Mouse (Mus musculus) myocyte (in vitro differentiated cells): ENCODE measurements around the gene Srpk1. TPM values are rescaled to one million over a fixed set of nuclear protein-coding genes. Genes with fewer than 3 reads are reported as not detected.

Experiments used
- H3K27me3 ChIP-seq: one replicate; pipeline ENCODE4 v1.6.1; 2011; ENCODE audit not compliant: control insufficient read depth, insufficient read depth, insufficient read length
- H3K36me3 ChIP-seq: one replicate; pipeline ENCODE4 v1.6.1; 2011; ENCODE audit not compliant: control insufficient read depth, insufficient read depth
- H3K4me2 ChIP-seq: one replicate; pipeline ENCODE4 v1.6.1; 2011; ENCODE audit warnings: low read depth, control low read depth
- H3K4me3 ChIP-seq: one replicate; pipeline ENCODE4 v1.5.1; 2011; ENCODE audit warnings: mild to moderate bottlenecking, control low read depth, moderate library complexity
- H3K79me2 ChIP-seq: one replicate; pipeline ENCODE4 v1.6.1; 2011; ENCODE audit not compliant: control insufficient read depth, insufficient read depth
- H3ac ChIP-seq: one replicate; pipeline ENCODE4 v1.6.1; 2011; ENCODE audit not compliant: control insufficient read depth, insufficient read length
- CEBPB ChIP-seq: IDR thresholded peaks from 2 replicates; pipeline ENCODE4 v1.6.1; 2011; ENCODE audit warnings: mild to moderate bottlenecking, moderate library complexity; ENCODE audit not compliant: poor library complexity, insufficient read depth, severe bottlenecking
- E2F4 ChIP-seq: IDR thresholded peaks from one replicate; pipeline ENCODE4 v1.6.1; 2011; ENCODE audit warnings: mild to moderate bottlenecking, control low read depth, moderate library complexity; ENCODE audit not compliant: insufficient read depth
- MAX ChIP-seq: IDR thresholded peaks from one replicate; pipeline ENCODE4 v1.6.1; 2011; ENCODE audit warnings: low read depth, mild to moderate bottlenecking, control low read depth
- MYOD1 ChIP-seq, 3 experiments: IDR thresholded peaks; one replicate each; pipeline ENCODE4 v1.6.1; 2011; ENCODE audit warnings: control low read depth in 2 of 3, low read depth in 2 of 3, mild to moderate bottlenecking in 2 of 3, moderate library complexity in 1 of 3; ENCODE audit not compliant: insufficient read length in 2 of 3, control insufficient read depth in 1 of 3
- MYOG ChIP-seq, 3 experiments: IDR thresholded peaks; one replicate each; pipeline ENCODE4 v1.6.1; 2011; ENCODE audit warnings: control low read depth in 2 of 3, low read depth in 2 of 3, mild to moderate bottlenecking in 2 of 3; ENCODE audit not compliant: insufficient read length in 2 of 3, control insufficient read depth in 1 of 3, insufficient read depth in 1 of 3
- POLR2A ChIP-seq: IDR thresholded peaks from one replicate; pipeline ENCODE4 v1.6.1; 2011; ENCODE audit warnings: low read depth, mild to moderate bottlenecking, control low read depth, moderate library complexity; ENCODE audit not compliant: insufficient read length
- POLR2AphosphoS2 ChIP-seq: IDR thresholded peaks from one replicate; pipeline ENCODE4 v1.6.1; 2011; ENCODE audit warnings: low read depth, control low read depth; ENCODE audit not compliant: insufficient read length
- REST ChIP-seq: IDR thresholded peaks from one replicate; pipeline ENCODE4 v1.6.1; 2011; ENCODE audit warnings: mild to moderate bottlenecking, control low read depth, moderate library complexity; ENCODE audit not compliant: insufficient read depth, insufficient read length
- SRF ChIP-seq: IDR thresholded peaks from one replicate; pipeline ENCODE4 v1.6.1; 2011; ENCODE audit warnings: low read depth; ENCODE audit not compliant: control insufficient read depth, insufficient read length
- TCF12 ChIP-seq: IDR thresholded peaks from one replicate; pipeline ENCODE4 v1.6.1; 2011; ENCODE audit warnings: mild to moderate bottlenecking, control low read depth; ENCODE audit not compliant: poor library complexity, insufficient read depth, severe bottlenecking
- TCF3 ChIP-seq: IDR thresholded peaks from one replicate; pipeline ENCODE4 v1.6.1; 2011; ENCODE audit warnings: low read depth, control low read depth; ENCODE audit not compliant: insufficient read length
- USF1 ChIP-seq: IDR thresholded peaks from one replicate; pipeline ENCODE4 v1.6.1; 2011; ENCODE audit warnings: low read depth, mild to moderate bottlenecking, control low read depth, moderate library complexity
- polyA plus RNA-seq: library from polyadenylated mRNA; unstranded; fragments of >200 nt; fragmentation: generic; extraction: Trizol; gene quantifications from one replicate; pipeline ENCODE4 v1.2.1, GENCODE M21; 2012; ENCODE audit warnings: missing spikeins

Gene Srpk1
- polyA plus RNA-seq, 1 experiment: 18.2 TPM

DNA sequence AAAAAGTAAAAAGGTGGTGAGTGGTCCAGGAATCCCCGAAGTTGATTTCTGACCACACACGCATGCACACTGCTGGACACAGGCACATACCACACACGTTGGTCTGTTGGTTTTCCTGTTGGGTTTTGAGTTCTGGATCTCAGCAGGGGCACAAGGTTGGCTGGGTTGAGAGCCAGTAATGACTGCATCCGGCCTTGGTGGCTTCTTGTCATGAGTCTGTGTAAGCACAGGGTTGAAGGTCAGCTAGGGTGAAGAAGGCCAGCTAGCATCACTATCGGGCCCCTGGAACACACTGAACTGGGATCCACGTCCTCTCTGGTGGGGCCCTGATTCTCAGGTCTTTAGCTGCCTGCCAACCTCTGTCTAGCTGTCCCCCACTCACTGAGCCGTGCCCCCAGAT is 50.0 kb downstream of the Srpk1 start:
- no peak overlapping the region for H3ac ChIP-seq

DNA sequence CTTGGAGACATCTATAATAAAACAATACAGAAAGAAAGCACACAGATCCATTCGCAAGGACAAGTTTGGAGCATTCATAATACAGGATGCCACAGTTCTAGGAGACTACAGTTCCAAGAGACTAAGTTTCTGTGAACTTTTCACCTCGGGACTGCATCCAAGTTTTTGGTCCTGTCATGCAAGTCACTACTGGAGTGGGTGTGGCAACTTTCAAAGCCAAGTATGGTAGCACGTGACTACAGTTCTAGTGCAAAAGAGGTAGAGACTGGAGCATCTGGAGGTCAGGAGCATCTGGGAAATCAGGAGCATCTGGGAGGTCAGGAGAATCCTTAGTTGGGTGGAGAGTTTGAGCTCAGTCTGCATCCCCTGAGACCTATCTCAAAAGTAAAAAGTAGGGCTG is 50.6 kb downstream of the Srpk1 start:
- no peak overlapping the region for H3K4me2 ChIP-seq
- H3K79me2 ChIP-seq: no peaks in the 10 kb centered on the region
- no peak overlapping the region for H3ac ChIP-seq
- TF ChIP-seq SRF (no peak), USF1 (no peak), POLR2AphosphoS2 (no peak), TCF3 (no peak), MYOG (IDR thresholded peaks at IDR 0.05; ENCODE audit: control insufficient read depth in 1 of 3, insufficient read depth in 1 of 3, insufficient read length in 2 of 3, low read depth in 2 of 3) (no peak), MAX (no peak), E2F4 (no peak), MYOD1 (IDR thresholded peaks at IDR 0.05; ENCODE audit: control insufficient read depth in 1 of 3, insufficient read length in 2 of 3, low read depth in 2 of 3) (no peak), TCF12 (no peak), REST (no peak), CEBPB (no peak), POLR2A (no peak)
- no peak overlapping the region for H3K4me3 ChIP-seq
- no peaks in the 10 kb centered on the region for H3K27me3 ChIP-seq
- no peaks in the 10 kb centered on the region for H3K36me3 ChIP-seq

More for the DNA sequence above, 50.0 kb downstream of the Srpk1 start:
- Histone ChIP-seq H3K27me3 (no peaks in the 10 kb centered on the region), H3K36me3 (no peaks in the 10 kb centered on the region), H3K4me2 (no peak overlapping the region), H3K4me3 (no peak overlapping the region), H3K79me2 (no peaks in the 10 kb centered on the region)
- TF ChIP-seq MYOD1 (IDR thresholded peaks at IDR 0.05; ENCODE audit: control insufficient read depth in 1 of 3, insufficient read length in 2 of 3, low read depth in 2 of 3): no peak
- no peak for TF ChIP-seq CEBPB
- no peak for TF ChIP-seq REST
- no peak for TF ChIP-seq E2F4
- TF ChIP-seq TCF12: no peak
- TF ChIP-seq POLR2AphosphoS2: no peak
- no peak for TF ChIP-seq USF1
- TF ChIP-seq MYOG (IDR thresholded peaks at IDR 0.05; ENCODE audit: control insufficient read depth in 1 of 3, insufficient read depth in 1 of 3, insufficient read length in 2 of 3, low read depth in 2 of 3): no peak
- no peak for TF ChIP-seq SRF

DNA sequence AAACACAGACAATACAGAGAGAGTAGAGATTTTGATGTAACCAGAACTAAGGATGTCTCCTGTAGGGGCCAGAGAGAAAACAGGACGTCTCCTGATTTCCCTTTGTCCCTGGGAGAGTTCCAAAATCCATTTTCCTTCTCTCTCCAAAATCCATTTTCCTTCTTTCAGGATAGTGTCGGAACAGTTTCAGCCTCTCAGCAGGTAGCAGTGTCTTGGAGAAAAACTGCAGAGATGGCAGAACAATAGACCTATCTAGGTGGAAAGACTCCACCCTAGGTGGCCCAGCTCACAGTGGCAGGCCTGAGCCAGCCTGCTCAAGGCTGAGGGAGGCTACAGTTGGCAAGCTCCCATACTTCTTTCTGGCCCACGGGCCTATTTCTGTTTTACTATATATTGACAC is 55.0 kb downstream of the Srpk1 start:
- Histone ChIP-seq H3K4me2 (no peak overlapping the region), H3K4me3 (no peak overlapping the region), H3ac (no peak overlapping the region), H3K27me3 (no peaks in the 10 kb centered on the region), H3K36me3 (no peaks in the 10 kb centered on the region), H3K79me2 (no peaks in the 10 kb centered on the region)
- TF ChIP-seq MYOG (IDR thresholded peaks at IDR 0.05; ENCODE audit: control insufficient read depth in 1 of 3, insufficient read depth in 1 of 3, insufficient read length in 2 of 3, low read depth in 2 of 3) (no peak), MAX (no peak), E2F4 (no peak), TCF12 (no peak), MYOD1 (IDR thresholded peaks at IDR 0.05; ENCODE audit: control insufficient read depth in 1 of 3, insufficient read length in 2 of 3, low read depth in 2 of 3) (no peak), USF1 (no peak), SRF (no peak), TCF3 (no peak), REST (no peak), POLR2AphosphoS2 (no peak), POLR2A (no peak), CEBPB (no peak)

DNA sequence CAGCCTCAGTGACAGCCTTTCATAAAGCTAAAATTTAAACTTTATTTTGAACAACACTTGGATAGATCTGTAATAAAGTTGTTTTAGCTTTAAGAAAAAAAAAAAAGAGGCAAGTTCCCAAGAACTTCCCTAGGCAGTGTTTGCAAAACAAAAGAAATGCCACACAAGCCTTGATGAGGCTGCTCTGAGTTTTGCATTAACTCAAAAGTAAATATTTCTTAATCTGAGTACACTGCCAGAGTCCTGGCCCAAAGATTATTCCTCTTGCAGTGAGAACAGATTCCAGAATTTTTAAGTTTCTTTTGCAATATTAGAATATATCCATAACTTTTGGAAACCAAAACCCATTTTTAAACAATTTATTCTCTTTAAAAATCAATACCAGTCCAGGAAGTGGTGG is 57.3 kb downstream of the Srpk1 start:
- TF ChIP-seq SRF (no peak), TCF3 (no peak), MAX (no peak), E2F4 (no peak), REST (no peak), MYOD1 (IDR thresholded peaks at IDR 0.05; ENCODE audit: control insufficient read depth in 1 of 3, insufficient read length in 2 of 3, low read depth in 2 of 3) (no peak), USF1 (no peak), TCF12 (no peak), MYOG (IDR thresholded peaks at IDR 0.05; ENCODE audit: control insufficient read depth in 1 of 3, insufficient read depth in 1 of 3, insufficient read length in 2 of 3, low read depth in 2 of 3) (no peak), POLR2A (no peak), POLR2AphosphoS2 (no peak), CEBPB (no peak)
- H3K4me3 ChIP-seq: no peak overlapping the region
- no peak overlapping the region for H3K4me2 ChIP-seq
- no peaks in the 10 kb centered on the region for H3K36me3 ChIP-seq
- no peaks in the 10 kb centered on the region for H3K79me2 ChIP-seq
- H3K27me3 ChIP-seq: peaks cover 22% of the 10 kb centered on the region
- H3ac ChIP-seq: no peak overlapping the region

DNA sequence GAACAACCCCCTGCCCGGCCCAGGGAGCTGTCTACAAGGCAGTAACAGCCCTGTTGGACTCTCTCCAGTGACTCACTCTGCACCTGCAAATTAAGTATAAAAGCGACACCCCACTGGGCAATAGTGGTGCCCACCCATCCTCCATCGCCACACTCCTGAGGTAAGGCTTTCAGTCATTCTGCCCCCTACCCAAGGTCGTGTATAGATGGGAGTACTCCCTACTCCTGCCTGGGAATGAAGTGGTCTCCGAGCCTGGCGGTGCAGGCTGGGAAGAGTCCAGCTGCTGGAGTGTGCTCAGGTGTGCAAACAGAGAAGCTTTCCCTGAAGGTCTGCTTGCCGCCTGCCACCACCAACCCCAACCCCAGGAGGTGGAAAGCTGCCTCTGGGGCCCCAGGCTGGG is 60.9 kb downstream of the Srpk1 start:
- TF ChIP-seq MYOG (IDR thresholded peaks at IDR 0.05; ENCODE audit: control insufficient read depth in 1 of 3, insufficient read depth in 1 of 3, insufficient read length in 2 of 3, low read depth in 2 of 3): no peak
- TF ChIP-seq TCF3: no peak
- Histone ChIP-seq H3K4me2 (no peak overlapping the region), H3K4me3 (no peak overlapping the region), H3K79me2 (no peaks in the 10 kb centered on the region), H3ac (no peak overlapping the region), H3K36me3 (no peaks in the 10 kb centered on the region), H3K27me3 (peaks cover 30% of the 10 kb centered on the region)
